Mouse (Mus musculus) gastrocnemius, postnatal 4 days (tissue): ENCODE results near the gene Ss18l1. TPM values are rescaled to one million over a fixed set of nuclear protein-coding genes. Genes with fewer than 3 reads are reported as not detected.

Source experiments
- DNase-seq, 2 experiments: peaks; one replicate each; pipeline ENCODE4 v3.0.0; 2021 to 2022; ENCODE audit warnings: low spot score in 2 of 2, mixed read lengths in 2 of 2
- total RNA-seq, 2 experiments: library from RNA; stranded (reverse); gene quantifications; 2 replicates each; pipeline ENCODE4 v1.2.3; 2021

Gene Ss18l1
- total RNA-seq, 2 experiments from 2014 or later: 3.7 to 4.3 TPM

- no peak for DNase-seq
These were observed 42.3 kb downstream of the Ss18l1 start for GRCm38 (mm10) chr2:180084565-180084964.

- no peak for DNase-seq
These were observed 43.8 kb downstream of the Ss18l1 start for GRCm38 (mm10) chr2:180085926-180086636.

- no peak for DNase-seq
These were observed 44.3 kb downstream of the Ss18l1 start for GRCm38 (mm10) chr2:180086637-180087027.

- DNase-seq: no peak
These were observed 45.2 kb downstream of the Ss18l1 start for GRCm38 (mm10) chr2:180087472-180087871.

GRCm38 (mm10) chr2:180090285-180090684 is 48.0 kb downstream of the Ss18l1 start:
- no peak for DNase-seq

- no peak for DNase-seq
These were observed 53.4 kb downstream of the Ss18l1 start for GRCm38 (mm10) chr2:180095711-180096110.

- DNase-seq: no peak
These were observed 55.3 kb downstream of the Ss18l1 start for GRCm38 (mm10) chr2:180097585-180097984.

- no peak for DNase-seq
These were observed 55.9 kb downstream of the Ss18l1 start for GRCm38 (mm10) chr2:180098167-180098566.

GRCm38 (mm10) chr2:180099529-180099928 is 57.2 kb downstream of the Ss18l1 start:
- no peak for DNase-seq

GRCm38 (mm10) chr2:180103151-180103977 is 61.1 kb downstream of the Ss18l1 start:
- no peak for DNase-seq

GRCm38 (mm10) chr2:180103978-180104658 is 61.8 kb downstream of the Ss18l1 start, which contains the start of gene Hrh3:
TSS of gene Hrh3 (minus strand) at chr2:180104488.
- DNase-seq: peak; percentile 62 to 76

- DNase-seq: no peak
These were observed 62.5 kb downstream of the Ss18l1 start for GRCm38 (mm10) chr2:180104659-180105377.

GRCm38 (mm10) chr2:180105441-180106190 is 63.3 kb downstream of the Ss18l1 start:
- DNase-seq: no peak

GRCm38 (mm10) chr2:180107081-180107480 is 64.8 kb downstream of the Ss18l1 start:
- DNase-seq: no peak

- DNase-seq: no peak
These were observed 66.0 kb downstream of the Ss18l1 start for GRCm38 (mm10) chr2:180108285-180108684.

GRCm38 (mm10) chr2:180113909-180114890 is 71.9 kb downstream of the Ss18l1 start:
- DNase-seq: peak; percentile 61 to 81

- DNase-seq: peak in 1 of 2 experiments; percentile 43
These were observed 73.0 kb downstream of the Ss18l1 start for GRCm38 (mm10) chr2:180115279-180115678.

GRCm38 (mm10) chr2:180116081-180116493 is 73.8 kb downstream of the Ss18l1 start:
- DNase-seq: no peak
